Mouse (Mus musculus) ES-Bruce4 (cell line): Measurements from ENCODE around the gene Dnajb12.

ENCODE experiments used
- CTCF ChIP-seq: IDR thresholded peaks from one replicate; pipeline ENCODE4 v1.8.1; 2011; ENCODE audit warnings: low read depth, low read length
- POLR2A ChIP-seq: IDR thresholded peaks from one replicate; pipeline ENCODE4 v1.8.1; 2011; ENCODE audit warnings: low read length; ENCODE audit not compliant: insufficient read depth

DNA sequence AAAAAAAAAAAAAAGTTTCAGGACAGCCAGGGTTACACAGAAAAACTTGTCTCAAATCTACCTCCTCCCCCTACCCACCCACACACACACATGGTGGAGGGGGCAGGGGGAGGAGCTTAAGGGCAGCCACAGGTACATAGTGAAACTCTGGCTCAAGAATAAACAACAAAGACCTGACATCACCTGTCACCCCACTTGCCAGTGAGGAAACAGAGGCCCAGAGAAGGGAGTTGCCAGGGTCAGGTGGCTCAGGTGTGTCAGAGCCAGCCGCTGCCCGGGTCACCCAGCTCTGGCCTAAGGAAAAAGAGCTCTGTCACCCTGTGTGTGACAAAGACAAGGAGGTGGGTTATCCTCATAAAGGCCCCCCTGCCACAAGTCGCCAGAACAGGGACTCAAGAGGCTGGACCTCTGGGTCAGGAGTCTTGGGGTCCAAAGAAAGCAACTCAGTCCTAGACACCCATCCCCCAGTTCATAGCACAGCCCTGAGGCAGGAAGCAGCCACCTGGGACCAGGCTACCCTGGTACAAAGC is 27.8 kb downstream of the Dnajb12 start:
- no peak for TF ChIP-seq POLR2A
- no peak for TF ChIP-seq CTCF
